Mouse (Mus musculus): ENCODE measurements around the gene Olfr1191-ps1.
"Not testable (repeated sequence)": the region's sequence is repeated elsewhere in the genome, so short reads cannot be mapped to it uniquely, and the experiment has no call there.

Gene Olfr1191-ps1

GRCm38 (mm10) chr2:88640242-88640641, at the start of gene Olfr1191-ps1:
Gene Olfr1191-ps1, plus strand, starts transcription at chr2:88640542.
- not testable (repeated sequence) for DNase-seq (ENCODE audit: low spot score in 2 of 2)

GRCm38 (mm10) chr2:88648209-88648608, 7.9 kb downstream of the Olfr1191-ps1 start, which contains the start of gene Olfr1192-ps1:
Gene Olfr1192-ps1, plus strand, starts transcription at chr2:88648509.
- no peak for DNase-seq (ENCODE audit: low spot score in 2 of 2)

- not testable (repeated sequence) for DNase-seq (ENCODE audit: low spot score in 2 of 2)
These were observed 35.0 kb downstream of the Olfr1191-ps1 start, which contains the start of gene Olfr1193 for GRCm38 (mm10) chr2:88675328-88675727. Gene Olfr1193, plus strand, starts transcription at chr2:88675628.

GRCm38 (mm10) chr2:88689087-88689486, 48.7 kb downstream of the Olfr1191-ps1 start, which contains the start of gene Olfr1195:
Gene Olfr1195, minus strand, starts transcription at chr2:88689187.
- no peak for DNase-seq (ENCODE audit: low spot score in 2 of 2)
